Mouse (Mus musculus): ENCODE measurements around the gene Samsn1.

- TF ChIP-seq ZC3H11A (IDR thresholded peaks at IDR 0.05; ENCODE audit: borderline replicate concordance, low read depth, low read length), result no peak
- no peak for TF ChIP-seq MAFK (IDR thresholded peaks at IDR 0.05; ENCODE audit: insufficient read depth, low read depth, low read length)
- TF ChIP-seq ZNF384 (IDR thresholded peaks at IDR 0.05; ENCODE audit: low read depth, low read length), result no peak
- TF ChIP-seq HCFC1 (IDR thresholded peaks at IDR 0.05; ENCODE audit: borderline replicate concordance, insufficient read depth, low read length), result no peak
Measured at GRCm38 (mm10) chr16:76000127-76000526, 22.0 kb downstream of the Samsn1 start.

Data from ES-E14 (cell line).